Mouse (Mus musculus): ENCODE measurements around the gene Amy2a4. TPM values are rescaled to one million over a fixed set of nuclear protein-coding genes. Genes with fewer than 3 reads are reported as not detected.
"Not testable (repeated sequence)": the region's sequence is repeated elsewhere in the genome, so short reads cannot be mapped to it uniquely, and the experiment has no call there.

The Amy2a4 gene
- not detected in 2 replicates for polyA plus RNA-seq (2016; fragmentation: Nextera tagmentation; extraction: Ambion mirVana)

- not testable (repeated sequence) for ATAC-seq (ENCODE audit: low FRiP score, low read depth); H3K9ac ChIP-seq (replicated peaks); H3K9me3 ChIP-seq; H3K36me3 ChIP-seq; H3K4me1 ChIP-seq; H3K27ac ChIP-seq (replicated peaks); H3K27me3 ChIP-seq; H3K4me2 ChIP-seq (replicated peaks); H3K4me3 ChIP-seq
- no CpG with 5 or more reads among the region's 4 CpGs for WGBS
These were observed at the start of gene Amy2a4 for GRCm38 (mm10) chr3:113291349-113291748. Amy2a4 (minus strand) TSS chr3:113291449.

- not testable (repeated sequence) for H3K27me3 ChIP-seq; H3K4me2 ChIP-seq (replicated peaks); H3K4me3 ChIP-seq; ATAC-seq (ENCODE audit: low FRiP score, low read depth); H3K9me3 ChIP-seq; H3K27ac ChIP-seq (replicated peaks); H3K9ac ChIP-seq (replicated peaks); H3K36me3 ChIP-seq; H3K4me1 ChIP-seq
- no CpG with 5 or more reads among the region's 4 CpGs for WGBS
These were observed 32.7 kb upstream of the Amy2a4 start, which contains the start of gene Amy2a3 for GRCm38 (mm10) chr3:113323952-113324351. Amy2a3 (minus strand) TSS chr3:113324052.

GRCm38 (mm10) chr3:113312937-113313336 is 21.7 kb upstream of the Amy2a4 start:
- peak; percentile 63 for ATAC-seq (ENCODE audit: low FRiP score, low read depth)
- no CpG with 5 or more reads among the region's 3 CpGs for WGBS

GRCm38 (mm10) chr3:113280285-113280684 is 11.0 kb downstream of the Amy2a4 start:
- not testable (repeated sequence) for H3K27ac ChIP-seq (replicated peaks); H3K4me3 ChIP-seq; H3K36me3 ChIP-seq; H3K27me3 ChIP-seq; H3K9ac ChIP-seq (replicated peaks); H3K9me3 ChIP-seq; H3K4me2 ChIP-seq (replicated peaks); H3K4me1 ChIP-seq
- ATAC-seq (ENCODE audit: low FRiP score, low read depth), result 0 out of 2 replicates have a peak, but pooled peaks have one; percentile 19

More at GRCm38 (mm10) chr3:113312937-113313336, 21.7 kb upstream of the Amy2a4 start:
- H3K9ac ChIP-seq (replicated peaks); H3K27me3 ChIP-seq; H3K4me3 ChIP-seq; H3K27ac ChIP-seq (replicated peaks); H3K4me1 ChIP-seq; H3K9me3 ChIP-seq; H3K4me2 ChIP-seq (replicated peaks); H3K36me3 ChIP-seq: not testable (repeated sequence)

GRCm38 (mm10) chr3:113279586-113279985 is 11.7 kb downstream of the Amy2a4 start:
- H3K36me3 ChIP-seq; H3K27ac ChIP-seq (replicated peaks); H3K9me3 ChIP-seq; H3K4me3 ChIP-seq; ATAC-seq (ENCODE audit: low FRiP score, low read depth); H3K27me3 ChIP-seq; H3K4me2 ChIP-seq (replicated peaks); H3K4me1 ChIP-seq; H3K9ac ChIP-seq (replicated peaks): not testable (repeated sequence)

- H3K27ac ChIP-seq (replicated peaks); H3K4me1 ChIP-seq; H3K9ac ChIP-seq (replicated peaks); H3K9me3 ChIP-seq; H3K4me3 ChIP-seq; ATAC-seq (ENCODE audit: low FRiP score, low read depth); H3K4me2 ChIP-seq (replicated peaks); H3K36me3 ChIP-seq; H3K27me3 ChIP-seq: not testable (repeated sequence)
- no CpG with 5 or more reads among the region's 4 CpGs for WGBS
These were observed 32.5 kb downstream of the Amy2a4 start, which contains the start of gene Amy2a5 for GRCm38 (mm10) chr3:113258737-113259136. Amy2a5 (minus strand) TSS chr3:113258837.

Other genes with a start within 250 kb of the Amy2a4 start
- gene Amy2a5, start 32.6 kb downstream of the Amy2a4 start, polyA plus RNA-seq (2016; fragmentation: Nextera tagmentation; extraction: Ambion mirVana), result 0.07 and 0.15 TPM in 2 replicates
- gene Amy2a3, start 32.6 kb upstream of the Amy2a4 start, polyA plus RNA-seq (2016; fragmentation: Nextera tagmentation; extraction: Ambion mirVana), result not detected in 2 replicates
- not detected in 2 replicates for gene Amy2a2, start 65.2 kb upstream of the Amy2a4 start, polyA plus RNA-seq (2016; fragmentation: Nextera tagmentation; extraction: Ambion mirVana)
- not detected in 2 replicates for gene Amy2a1, start 241.0 kb upstream of the Amy2a4 start, polyA plus RNA-seq (2016; fragmentation: Nextera tagmentation; extraction: Ambion mirVana)